Mouse (Mus musculus): ENCODE data around the gene Slc45a3. TPM values are rescaled to one million over a fixed set of nuclear protein-coding genes. Genes with fewer than 3 reads are reported as not detected.
A peak's percentile ranks its signal among the peaks of the same experiment; 100 is the strongest.

Gene Slc45a3
- polyA plus RNA-seq (2012; fragmentation: generic; extraction: Trizol) = 0.74 TPM

DNA sequence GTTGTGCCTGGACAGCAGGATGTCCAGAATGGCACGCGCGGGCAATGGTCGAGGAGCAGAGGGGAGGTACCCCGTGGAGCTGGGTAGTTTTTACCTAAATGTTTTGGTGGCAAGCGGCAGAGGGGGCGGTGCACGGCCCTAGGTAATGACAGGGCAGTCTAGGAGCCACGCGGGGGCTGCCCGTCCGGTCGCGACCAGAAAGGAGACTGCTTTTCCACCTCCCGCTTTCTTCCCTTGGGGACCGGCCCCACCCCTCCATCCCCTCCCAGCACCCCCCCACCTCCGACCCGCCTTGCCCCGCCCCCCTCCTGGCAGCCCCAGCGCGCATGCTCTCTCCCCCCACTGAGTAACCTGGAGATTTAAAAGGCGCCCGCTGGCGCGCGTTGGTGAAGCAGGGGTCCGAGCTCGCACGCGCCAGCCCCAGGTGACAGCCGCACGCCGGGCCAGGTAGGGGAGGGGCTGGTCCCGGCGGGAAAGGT, at the start of gene Slc45a3:
Gene Slc45a3, plus strand, starts transcription at position 362 of the 479 bp plus-strand sequence.
- Histone ChIP-seq H3K79me2 (ENCODE audit: control insufficient read depth, insufficient read depth) (no peaks in the 10 kb centered on the region), H3ac (ENCODE audit: control insufficient read depth, insufficient read length) (peak within 1 kb of the TSS; percentile 25), H3K4me3 (no peak within 1 kb of the TSS), H3K36me3 (ENCODE audit: control insufficient read depth, insufficient read depth) (no peaks in the 10 kb centered on the region), H3K27me3 (ENCODE audit: control insufficient read depth, insufficient read depth, insufficient read length) (peaks cover 53% of the 10 kb centered on the region), H3K4me2 (ENCODE audit: low read depth) (peak within 1 kb of the TSS; percentile 78)
- TF ChIP-seq USF1 (IDR thresholded peaks at IDR 0.05; ENCODE audit: low read depth) (no peak), MAX (IDR thresholded peaks at IDR 0.05; ENCODE audit: low read depth) (no peak), TCF12 (IDR thresholded peaks at IDR 0.05; ENCODE audit: insufficient read depth, poor library complexity, severe bottlenecking) (no peak), POLR2AphosphoS2 (IDR thresholded peaks at IDR 0.05; ENCODE audit: insufficient read length, low read depth) (no peak), SRF (IDR thresholded peaks at IDR 0.05; ENCODE audit: control insufficient read depth, insufficient read length, low read depth) (no peak), E2F4 (IDR thresholded peaks at IDR 0.05; ENCODE audit: insufficient read depth) (no peak), MYOG (IDR thresholded peaks at IDR 0.05; ENCODE audit: control insufficient read depth in 1 of 3, insufficient read depth in 1 of 3, insufficient read length in 2 of 3, low read depth in 2 of 3) (no peak), REST (IDR thresholded peaks at IDR 0.05; ENCODE audit: insufficient read depth, insufficient read length) (no peak), POLR2A (IDR thresholded peaks at IDR 0.05; ENCODE audit: insufficient read length, low read depth) (no peak), MYOD1 (IDR thresholded peaks at IDR 0.05; ENCODE audit: control insufficient read depth in 1 of 3, insufficient read length in 2 of 3, low read depth in 2 of 3) (no peak), TCF3 (IDR thresholded peaks at IDR 0.05; ENCODE audit: insufficient read length, low read depth) (no peak), CEBPB (IDR thresholded peaks at IDR 0.05; ENCODE audit: insufficient read depth, poor library complexity, severe bottlenecking) (no peak)

DNA sequence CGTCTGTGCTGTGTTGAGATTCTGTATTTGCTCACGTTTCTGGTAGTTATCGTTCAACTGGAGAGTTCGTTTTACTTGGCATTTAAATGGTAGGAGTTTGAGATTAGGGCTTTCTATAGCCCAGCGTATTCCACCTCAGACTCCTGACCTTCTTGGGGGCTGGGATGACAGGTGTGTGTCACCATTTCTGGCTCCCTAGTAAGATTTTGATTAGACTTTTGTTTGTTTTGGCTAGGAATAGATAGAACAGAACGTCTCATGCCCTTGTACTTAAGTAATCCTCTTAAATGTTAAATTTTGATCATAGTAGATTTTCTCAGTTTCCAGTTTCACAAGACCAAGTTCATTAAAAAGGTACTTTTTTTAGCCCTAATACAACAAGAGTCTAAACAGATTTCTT, 45.1 kb upstream of the Slc45a3 start:
- H3K36me3 ChIP-seq (ENCODE audit: control insufficient read depth, insufficient read depth) = peaks cover 32% of the 10 kb centered on the region
- H3K79me2 ChIP-seq (ENCODE audit: control insufficient read depth, insufficient read depth) = peaks cover 77% of the 10 kb centered on the region
- no peaks in the 10 kb centered on the region for H3K27me3 ChIP-seq (ENCODE audit: control insufficient read depth, insufficient read depth, insufficient read length)
- peak overlapping the region; percentile 34 for H3K4me2 ChIP-seq (ENCODE audit: low read depth)
- TF ChIP-seq TCF12 (IDR thresholded peaks at IDR 0.05; ENCODE audit: insufficient read depth, poor library complexity, severe bottlenecking) (no peak), MYOD1 (IDR thresholded peaks at IDR 0.05; ENCODE audit: control insufficient read depth in 1 of 3, insufficient read length in 2 of 3, low read depth in 2 of 3) (no peak), MYOG (IDR thresholded peaks at IDR 0.05; ENCODE audit: control insufficient read depth in 1 of 3, insufficient read depth in 1 of 3, insufficient read length in 2 of 3, low read depth in 2 of 3) (no peak), POLR2AphosphoS2 (IDR thresholded peaks at IDR 0.05; ENCODE audit: insufficient read length, low read depth) (no peak), POLR2A (IDR thresholded peaks at IDR 0.05; ENCODE audit: insufficient read length, low read depth) (no peak), CEBPB (IDR thresholded peaks at IDR 0.05; ENCODE audit: insufficient read depth, poor library complexity, severe bottlenecking) (no peak), E2F4 (IDR thresholded peaks at IDR 0.05; ENCODE audit: insufficient read depth) (no peak), REST (IDR thresholded peaks at IDR 0.05; ENCODE audit: insufficient read depth, insufficient read length) (no peak), SRF (IDR thresholded peaks at IDR 0.05; ENCODE audit: control insufficient read depth, insufficient read length, low read depth) (no peak), TCF3 (IDR thresholded peaks at IDR 0.05; ENCODE audit: insufficient read length, low read depth) (no peak), MAX (IDR thresholded peaks at IDR 0.05; ENCODE audit: low read depth) (no peak), USF1 (IDR thresholded peaks at IDR 0.05; ENCODE audit: low read depth) (no peak)
- H3K4me3 ChIP-seq = no peak overlapping the region
- H3ac ChIP-seq (ENCODE audit: control insufficient read depth, insufficient read length) = no peak overlapping the region

GRCm38 (mm10) chr1:131919052-131919451, 43.7 kb upstream of the Slc45a3 start:
- Histone ChIP-seq H3K27me3 (ENCODE audit: control insufficient read depth, insufficient read depth, insufficient read length) (no peaks in the 10 kb centered on the region), H3K4me3 (no peak overlapping the region), H3K79me2 (ENCODE audit: control insufficient read depth, insufficient read depth) (peaks cover 62% of the 10 kb centered on the region), H3K4me2 (ENCODE audit: low read depth) (no peak overlapping the region), H3K36me3 (ENCODE audit: control insufficient read depth, insufficient read depth) (peaks cover 45% of the 10 kb centered on the region), H3ac (ENCODE audit: control insufficient read depth, insufficient read length) (no peak overlapping the region)
- TF ChIP-seq USF1 (IDR thresholded peaks at IDR 0.05; ENCODE audit: low read depth) (no peak), POLR2A (IDR thresholded peaks at IDR 0.05; ENCODE audit: insufficient read length, low read depth) (no peak), TCF3 (IDR thresholded peaks at IDR 0.05; ENCODE audit: insufficient read length, low read depth) (no peak), POLR2AphosphoS2 (IDR thresholded peaks at IDR 0.05; ENCODE audit: insufficient read length, low read depth) (no peak), REST (IDR thresholded peaks at IDR 0.05; ENCODE audit: insufficient read depth, insufficient read length) (no peak), SRF (IDR thresholded peaks at IDR 0.05; ENCODE audit: control insufficient read depth, insufficient read length, low read depth) (no peak), MAX (IDR thresholded peaks at IDR 0.05; ENCODE audit: low read depth) (no peak), CEBPB (IDR thresholded peaks at IDR 0.05; ENCODE audit: insufficient read depth, poor library complexity, severe bottlenecking) (no peak), E2F4 (IDR thresholded peaks at IDR 0.05; ENCODE audit: insufficient read depth) (no peak), TCF12 (IDR thresholded peaks at IDR 0.05; ENCODE audit: insufficient read depth, poor library complexity, severe bottlenecking) (no peak), MYOD1 (IDR thresholded peaks at IDR 0.05; ENCODE audit: control insufficient read depth in 1 of 3, insufficient read length in 2 of 3, low read depth in 2 of 3) (no peak), MYOG (IDR thresholded peaks at IDR 0.05; ENCODE audit: control insufficient read depth in 1 of 3, insufficient read depth in 1 of 3, insufficient read length in 2 of 3, low read depth in 2 of 3) (no peak)

GRCm38 (mm10) chr1:131922100-131922499, 40.7 kb upstream of the Slc45a3 start:
- TF ChIP-seq MYOD1 (IDR thresholded peaks at IDR 0.05; ENCODE audit: control insufficient read depth in 1 of 3, insufficient read length in 2 of 3, low read depth in 2 of 3) (no peak), MYOG (IDR thresholded peaks at IDR 0.05; ENCODE audit: control insufficient read depth in 1 of 3, insufficient read depth in 1 of 3, insufficient read length in 2 of 3, low read depth in 2 of 3) (no peak), CEBPB (IDR thresholded peaks at IDR 0.05; ENCODE audit: insufficient read depth, poor library complexity, severe bottlenecking) (no peak)

More at GRCm38 (mm10) chr1:131922100-131922499, 40.7 kb upstream of the Slc45a3 start:
- no peaks in the 10 kb centered on the region for H3K27me3 ChIP-seq (ENCODE audit: control insufficient read depth, insufficient read depth, insufficient read length)
- peaks cover 32% of the 10 kb centered on the region for H3K79me2 ChIP-seq (ENCODE audit: control insufficient read depth, insufficient read depth)
- no peak overlapping the region for H3K4me2 ChIP-seq (ENCODE audit: low read depth)
- peaks cover 64% of the 10 kb centered on the region for H3K36me3 ChIP-seq (ENCODE audit: control insufficient read depth, insufficient read depth)
- no peak overlapping the region for H3ac ChIP-seq (ENCODE audit: control insufficient read depth, insufficient read length)
- no peak overlapping the region for H3K4me3 ChIP-seq
